Mouse (Mus musculus) ES-Bruce4 (cell line): ENCODE results near the gene Zbp1.
A peak's percentile ranks its signal among the peaks of the same experiment; 100 is the strongest.

Source experiments
- CTCF ChIP-seq: IDR thresholded peaks from one replicate; pipeline ENCODE4 v1.8.1; 2011; ENCODE audit warnings: low read depth, low read length
- EP300 ChIP-seq: IDR thresholded peaks from 2 replicates; pipeline ENCODE4 v1.6.1; 2011; ENCODE audit warnings: low read depth, low read length; ENCODE audit not compliant: insufficient read depth
- POLR2A ChIP-seq: IDR thresholded peaks from one replicate; pipeline ENCODE4 v1.8.1; 2011; ENCODE audit warnings: low read length; ENCODE audit not compliant: insufficient read depth

GRCm38 (mm10) chr2:173238522-173238921 lies 19.8 kb upstream of the Zbp1 start:
- TF ChIP-seq POLR2A (no peak), CTCF (no peak), EP300 (peak; percentile 80)
